Mouse (Mus musculus) midbrain, postnatal 0 days (tissue): Measurements from ENCODE around the gene Tmem120b. TPM values are rescaled to one million over a fixed set of nuclear protein-coding genes. Genes with fewer than 3 reads are reported as not detected.

Experiments used
- ATAC-seq: fragments of 200-750 bp; cut with Nextera tagmentation; 2 replicates; pipeline ENCODE4 v1.8.0; 2017; ENCODE audit warnings: moderate number of reproducible peaks, mild to moderate bottlenecking, moderate TSS enrichment, moderate library complexity; ENCODE audit not compliant: low FRiP score
- DNase-seq: peaks from one replicate; pipeline ENCODE4 v3.0.0-alpha.2; 2015; ENCODE audit warnings: low spot score
- H3K27ac ChIP-seq: fragments of 300-500 bp; sonication (generic); 2 replicates; pipeline ENCODE4 v1.5.1; 2014; ENCODE audit warnings: low read depth, mild to moderate bottlenecking, low read length, mixed read lengths
- H3K27me3 ChIP-seq: fragments of 300-500 bp; sonication (generic); 2 replicates; pipeline ENCODE4 v1.6.1; 2014; ENCODE audit warnings: low read length, control low read depth, mixed read lengths; ENCODE audit not compliant: insufficient read depth
- H3K36me3 ChIP-seq: fragments of 300-500 bp; sonication (generic); 2 replicates; pipeline ENCODE4 v1.6.1; 2014; ENCODE audit warnings: low read length, control low read depth, mixed read lengths; ENCODE audit not compliant: insufficient read depth
- H3K4me1 ChIP-seq: fragments of 300-500 bp; sonication (generic); 2 replicates; pipeline ENCODE4 v1.6.1; 2014; ENCODE audit warnings: mild to moderate bottlenecking, control low read depth, antibody characterized with exemption, low read length, mixed read lengths; ENCODE audit not compliant: insufficient read depth
- H3K4me2 ChIP-seq: fragments of 300-500 bp; sonication (generic); 2 replicates; pipeline ENCODE4 v1.6.1; 2014; ENCODE audit warnings: low read depth, mild to moderate bottlenecking, low read length, mixed read lengths; ENCODE audit not compliant: poor library complexity, severe bottlenecking
- H3K4me3 ChIP-seq: fragments of 300-500 bp; sonication (generic); 2 replicates; pipeline ENCODE4 v1.5.1; 2014; ENCODE audit warnings: low read depth, mild to moderate bottlenecking, low read length, moderate library complexity
- H3K9ac ChIP-seq: fragments of 300-500 bp; sonication (generic); replicated peaks from 2 replicates; pipeline ENCODE4 v1.6.1; 2014; ENCODE audit warnings: mild to moderate bottlenecking, low read length, moderate library complexity, mixed read lengths; ENCODE audit not compliant: poor library complexity, severe bottlenecking
- H3K9me3 ChIP-seq: fragments of 300-500 bp; sonication (generic); 2 replicates; pipeline ENCODE4 v1.6.1; 2016; ENCODE audit warnings: low read length, control low read depth
- CTCF ChIP-seq: IDR thresholded peaks from 2 replicates; pipeline ENCODE4 v1.5.1; 2016; ENCODE audit warnings: antibody characterized with exemption, mild to moderate bottlenecking
- WGBS: fragments of 180-500 bp; shearing (Covaris S2); extraction: QIAGEN DNeasy Blood & Tissue Kit; methylation state at CpG from one replicate; pipeline ENCODE4 v1.1.7; 2014; 5-methylcytosine and 5-hydroxymethylcytosine counted together
- polyA plus RNA-seq: library from polyadenylated mRNA; unstranded; fragments of >200 nt; fragmentation: Nextera tagmentation; extraction: Ambion mirVana; gene quantifications from 2 replicates; pipeline ENCODE4 v1.2.1, GENCODE M21; 2015
- total RNA-seq: library from RNA; depleted of rRNA; stranded (reverse); fragments of >200 nt; gene quantifications from 2 replicates; pipeline ENCODE4 v1.2.3, GENCODE M21; 2014

Gene Tmem120b
- total and polyA plus RNA-seq, 2 experiments from 2014 or later = 13.3 to 19.7 TPM

DNA sequence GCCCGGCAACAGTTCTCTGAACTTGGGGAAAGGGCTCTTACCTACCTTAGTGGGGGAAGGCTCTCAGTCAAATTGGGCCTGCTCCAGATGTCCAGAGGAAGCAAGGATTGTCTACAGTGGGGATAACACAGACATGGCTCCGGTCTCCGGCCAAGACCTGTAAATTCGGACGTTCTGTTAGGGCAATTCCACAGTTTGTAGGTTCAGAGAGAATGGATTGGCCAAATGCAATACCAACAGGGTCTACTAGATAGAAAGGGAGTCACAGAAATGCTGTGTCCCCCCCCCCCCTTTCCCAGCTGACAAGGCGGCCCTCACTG is 69.7 kb downstream of the Tmem120b start:
- ATAC-seq (no peak), DNase-seq (no peak)
- 0% methylated on average over 6 of the region's 6 CpGs for WGBS
- peaks cover 21% of the 10 kb centered on the region for H3K4me1 ChIP-seq
- no peaks in the 10 kb centered on the region for H3K27me3 ChIP-seq
- no peaks in the 10 kb centered on the region for H3K9me3 ChIP-seq
- H3K27ac ChIP-seq = peak overlapping the region; percentile 99
- peak overlapping the region; percentile 99 for H3K4me2 ChIP-seq
- H3K4me3 ChIP-seq = peak overlapping the region; percentile 91
- TF ChIP-seq CTCF = no peak
- no peaks in the 10 kb centered on the region for H3K36me3 ChIP-seq
- peak overlapping the region; percentile 97 for H3K9ac ChIP-seq

DNA sequence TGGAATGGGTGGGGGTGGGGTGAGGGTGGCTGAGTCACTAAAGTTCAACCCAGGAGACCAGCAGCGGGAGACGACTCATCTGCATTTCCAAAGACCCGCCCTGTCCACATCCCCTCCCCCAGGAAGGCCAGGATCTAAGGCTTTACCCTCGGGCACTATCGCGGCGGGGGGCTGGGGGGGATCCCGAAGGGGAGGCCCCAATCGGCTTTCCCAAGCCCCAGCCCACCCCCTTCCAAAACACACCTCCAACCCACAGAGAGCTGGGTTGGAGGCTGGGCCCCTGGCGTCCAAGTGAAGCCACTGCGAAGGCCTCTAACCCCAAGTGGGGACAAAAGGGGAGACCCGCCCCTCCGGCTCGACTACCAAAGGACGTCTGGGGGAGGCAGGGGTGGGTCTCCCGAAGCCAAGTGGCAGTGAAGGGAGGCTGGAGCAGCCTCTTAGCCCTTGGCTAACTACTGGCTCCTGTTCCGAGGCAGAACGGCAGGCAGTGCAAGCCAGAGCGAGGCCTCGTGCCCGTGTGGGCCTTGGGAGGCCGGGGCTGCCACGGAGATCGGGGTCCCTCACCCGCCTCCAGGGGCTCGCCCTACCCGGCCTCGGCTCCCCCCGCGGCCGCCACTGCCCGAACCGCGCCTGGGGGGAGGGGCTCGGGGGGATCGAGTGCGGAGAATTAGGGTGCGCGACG is 70.2 kb downstream of the Tmem120b start:
- Histone ChIP-seq H3K27ac (peak overlapping the region; percentile 99), H3K9ac (peak overlapping the region; percentile 97), H3K9me3 (no peaks in the 10 kb centered on the region), H3K4me1 (peaks cover 21% of the 10 kb centered on the region), H3K4me3 (peak overlapping the region; percentile 91), H3K4me2 (peak overlapping the region; percentile 99), H3K36me3 (no peaks in the 10 kb centered on the region), H3K27me3 (no peaks in the 10 kb centered on the region)
- DNase-seq (peak; percentile 72), ATAC-seq (peak; percentile 26)
- under 1% methylated on average over 30 of the region's 40 CpGs for WGBS
- TF ChIP-seq CTCF = peak; percentile 20

DNA sequence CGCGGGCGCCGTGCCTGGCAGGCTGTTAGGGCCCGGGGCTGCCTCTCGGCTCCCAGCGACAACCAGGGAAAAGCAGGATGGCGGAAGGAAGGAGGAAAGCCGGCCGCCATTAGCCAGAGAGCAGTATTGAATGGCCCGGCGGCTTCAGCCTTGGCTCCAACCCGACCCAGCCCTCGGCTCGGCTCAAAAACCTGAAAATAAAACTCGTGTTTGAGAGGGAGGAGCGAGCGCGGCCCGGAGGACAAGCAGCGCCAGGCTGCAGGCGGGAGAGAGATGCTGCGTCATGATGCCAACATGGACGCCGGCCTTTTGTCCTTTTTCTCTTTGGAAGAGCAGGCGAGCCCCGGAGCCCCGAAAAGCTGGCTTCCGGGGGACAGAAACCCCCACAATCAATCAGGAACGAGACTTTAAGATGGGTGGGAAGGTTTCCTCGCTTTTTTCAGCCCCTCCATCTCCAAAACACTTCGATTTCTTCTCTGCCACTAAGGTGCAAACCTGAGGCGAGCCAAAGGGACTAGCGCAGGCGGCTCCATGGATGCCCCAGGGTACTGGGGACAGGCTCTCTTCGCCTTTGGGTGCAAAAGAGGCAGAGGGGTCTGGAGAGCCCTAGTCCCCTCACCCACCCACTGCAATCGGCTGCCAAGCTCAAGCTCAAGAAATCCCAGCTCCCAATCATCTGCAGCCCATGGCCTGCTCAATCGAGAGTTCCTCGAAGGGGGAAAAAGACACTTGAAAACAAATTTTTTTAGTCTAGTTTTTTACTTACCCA is 70.9 kb downstream of the Tmem120b start:
- Histone ChIP-seq H3K4me1 (peaks cover 22% of the 10 kb centered on the region), H3K4me3 (peak overlapping the region; percentile 91), H3K27ac (peak overlapping the region; percentile 99), H3K4me2 (peak overlapping the region; percentile 99), H3K9ac (peak overlapping the region; percentile 97), H3K36me3 (no peaks in the 10 kb centered on the region), H3K9me3 (no peaks in the 10 kb centered on the region), H3K27me3 (no peaks in the 10 kb centered on the region)
- ATAC-seq (0 out of 2 replicates have a peak, but pooled peaks have one; percentile 17), DNase-seq (peak; percentile 90)
- TF ChIP-seq CTCF = no peak
- 1% methylated on average over 38 of the region's 39 CpGs for WGBS

DNA sequence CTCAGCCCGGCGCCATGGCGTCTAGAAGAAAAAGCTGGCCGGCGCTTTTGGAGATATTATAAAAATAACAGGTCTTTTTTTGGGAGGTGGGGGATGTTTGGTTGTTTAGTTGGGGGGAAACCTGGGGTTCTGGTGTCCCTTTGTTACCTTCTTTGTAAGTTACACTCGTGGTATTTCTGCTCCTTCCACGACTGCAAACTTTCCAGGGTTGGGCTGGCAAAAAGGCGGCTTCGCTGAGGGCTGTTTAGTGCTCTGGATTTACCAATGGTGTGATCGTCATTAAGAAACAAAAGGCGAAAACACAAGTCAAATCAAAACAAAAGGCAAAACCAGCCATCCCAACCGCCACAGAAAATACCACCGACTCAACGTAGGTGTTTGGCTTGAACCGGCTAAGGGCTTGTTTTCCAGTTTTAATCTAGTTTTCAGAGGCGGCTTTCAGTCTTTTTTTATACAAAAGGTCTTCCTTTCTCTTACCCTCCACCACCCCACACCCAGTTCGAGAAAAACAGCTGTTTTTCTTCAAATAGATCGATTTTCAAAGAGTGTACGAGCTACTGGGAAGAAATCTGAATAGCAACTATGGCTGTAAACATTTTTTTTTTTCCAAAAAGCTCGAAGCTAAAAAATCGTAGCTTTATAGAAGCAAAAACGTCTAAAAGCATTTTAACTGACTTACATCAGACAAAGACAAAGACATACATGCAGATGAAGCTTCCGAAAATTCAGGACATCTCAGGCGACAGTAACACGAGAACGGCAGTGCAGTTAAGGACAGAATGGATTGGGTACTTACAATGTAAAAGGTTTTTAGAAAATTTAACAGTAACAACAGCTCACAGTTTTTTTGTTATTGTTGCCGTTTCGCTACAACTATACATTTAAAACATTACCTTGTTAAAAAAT is 71.8 kb downstream of the Tmem120b start:
- no peak for ATAC-seq
- no peaks in the 10 kb centered on the region for H3K9me3 ChIP-seq
- no peak for TF ChIP-seq CTCF

DNA sequence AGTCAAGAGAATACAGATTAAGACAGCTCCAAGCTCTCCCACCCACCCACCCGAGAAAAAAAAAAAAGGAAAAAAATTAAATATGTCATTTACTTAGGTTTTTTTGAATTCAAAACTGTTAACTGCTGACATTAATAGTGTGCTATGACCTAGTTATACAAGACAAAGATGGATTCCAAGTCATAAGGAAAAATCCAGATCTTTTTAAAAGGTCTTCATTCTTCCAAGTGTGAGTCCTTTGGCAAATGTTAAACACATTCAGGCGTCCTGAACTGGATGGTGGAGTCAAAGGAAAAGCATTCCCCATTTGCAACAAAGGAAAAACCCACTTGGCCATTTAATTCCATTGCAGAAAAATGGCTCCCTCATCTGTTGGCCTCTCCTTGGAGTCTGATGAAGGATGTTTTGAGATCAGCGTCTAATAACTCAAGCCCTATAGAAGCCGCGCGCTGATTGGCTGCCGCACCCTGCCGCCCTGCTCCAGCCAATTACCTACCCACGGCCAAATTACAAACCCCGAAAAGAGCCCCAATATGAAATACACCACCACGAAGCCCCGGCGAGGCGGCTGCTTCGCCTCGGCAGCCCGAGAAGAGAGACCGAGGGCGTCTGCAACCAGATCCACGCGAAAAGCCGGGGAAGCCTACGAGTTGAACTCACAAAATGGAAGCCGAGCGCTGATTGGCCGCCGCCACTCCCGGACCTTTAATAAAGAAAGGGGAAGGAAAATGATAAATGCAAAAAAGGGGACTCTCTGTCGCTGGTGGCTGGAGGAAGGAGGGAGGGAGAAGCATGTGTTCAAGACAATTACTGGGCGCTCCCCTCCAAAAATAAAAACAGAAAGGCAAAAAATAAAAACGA is 72.7 kb downstream of the Tmem120b start:
- peaks cover 21% of the 10 kb centered on the region for H3K4me1 ChIP-seq
- no peaks in the 10 kb centered on the region for H3K9me3 ChIP-seq
- TF ChIP-seq CTCF = no peak
- peak overlapping the region; percentile 97 for H3K9ac ChIP-seq
- DNase-seq (peak; percentile 97), ATAC-seq (peak; percentile 67)
- peaks cover 3% of the 10 kb centered on the region; the same call in 1 of the 2 replicates for H3K36me3 ChIP-seq
- peak overlapping the region; percentile 99 for H3K4me2 ChIP-seq
- no peaks in the 10 kb centered on the region for H3K27me3 ChIP-seq
- peak overlapping the region; percentile 99 for H3K27ac ChIP-seq
- WGBS = under 1% methylated on average over 31 of the region's 31 CpGs
- peak overlapping the region; percentile 91 for H3K4me3 ChIP-seq

More for the DNA sequence above, 71.8 kb downstream of the Tmem120b start:
- under 1% methylated on average over 28 of the region's 28 CpGs for WGBS
- Histone ChIP-seq H3K4me3 (peak overlapping the region; percentile 91), H3K4me1 (peaks cover 20% of the 10 kb centered on the region), H3K36me3 (no peaks in the 10 kb centered on the region), H3K27ac (peak overlapping the region; percentile 99), H3K4me2 (peak overlapping the region; percentile 99), H3K9ac (peak overlapping the region; percentile 97), H3K27me3 (no peaks in the 10 kb centered on the region)
- peak; percentile 34 for DNase-seq
